Mouse (Mus musculus) kidney, embryonic 16.5 days (tissue): ENCODE results near the gene Pold4. TPM values are rescaled to one million over a fixed set of nuclear protein-coding genes. Genes with fewer than 3 reads are reported as not detected.

Source experiments
- ATAC-seq: fragments of 200-750 bp; cut with Nextera tagmentation; 2 replicates; pipeline ENCODE4 v1.8.0; 2017; ENCODE audit warnings: moderate TSS enrichment; ENCODE audit not compliant: low FRiP score, low TSS enrichment
- H3K27ac ChIP-seq: fragments of 300-500 bp; sonication (generic); 2 replicates; pipeline ENCODE4 v1.5.1; 2014; ENCODE audit warnings: low read length
- H3K27me3 ChIP-seq: fragments of 300-500 bp; sonication (generic); 2 replicates; pipeline ENCODE4 v1.6.1; 2014; ENCODE audit warnings: low read length, control low read depth, mixed read lengths; ENCODE audit not compliant: insufficient read depth
- H3K36me3 ChIP-seq: fragments of 300-500 bp; sonication (generic); 2 replicates; pipeline ENCODE4 v1.6.1; 2014; ENCODE audit warnings: low read length, control low read depth, mixed read lengths; ENCODE audit not compliant: insufficient read depth
- H3K4me1 ChIP-seq: fragments of 300-500 bp; sonication (generic); 2 replicates; pipeline ENCODE4 v1.6.1; 2014; ENCODE audit warnings: low read length, control low read depth, mixed read lengths; ENCODE audit not compliant: insufficient read depth
- H3K4me2 ChIP-seq: fragments of 300-500 bp; sonication (generic); replicated peaks from 2 replicates; pipeline ENCODE4 v1.6.1; 2014; ENCODE audit warnings: low read depth, low read length
- H3K4me3 ChIP-seq: fragments of 300-500 bp; sonication (generic); 2 replicates; pipeline ENCODE4 v1.5.1; 2014; ENCODE audit warnings: mild to moderate bottlenecking, low read length
- H3K9ac ChIP-seq: fragments of 300-500 bp; sonication (generic); replicated peaks from 2 replicates; pipeline ENCODE4 v1.6.1; 2014; ENCODE audit warnings: low read length
- H3K9me3 ChIP-seq: fragments of 300-500 bp; sonication (generic); 2 replicates; pipeline ENCODE4 v1.6.1; 2016; ENCODE audit warnings: low read length, control low read depth
- WGBS: fragments of 180-500 bp; shearing (Covaris S2); extraction: QIAGEN DNeasy Blood & Tissue Kit; methylation state at CpG from one replicate; pipeline ENCODE4 v1.1.7; 2014; 5-methylcytosine and 5-hydroxymethylcytosine counted together
- polyA plus RNA-seq: library from polyadenylated mRNA; unstranded; fragments of >200 nt; fragmentation: Nextera tagmentation; extraction: Ambion mirVana; gene quantifications from 2 replicates; pipeline ENCODE4 v1.2.1, GENCODE M21; 2015

The Pold4 gene
- polyA plus RNA-seq, 1 experiment from 2014 or later, result 34.2 TPM

DNA sequence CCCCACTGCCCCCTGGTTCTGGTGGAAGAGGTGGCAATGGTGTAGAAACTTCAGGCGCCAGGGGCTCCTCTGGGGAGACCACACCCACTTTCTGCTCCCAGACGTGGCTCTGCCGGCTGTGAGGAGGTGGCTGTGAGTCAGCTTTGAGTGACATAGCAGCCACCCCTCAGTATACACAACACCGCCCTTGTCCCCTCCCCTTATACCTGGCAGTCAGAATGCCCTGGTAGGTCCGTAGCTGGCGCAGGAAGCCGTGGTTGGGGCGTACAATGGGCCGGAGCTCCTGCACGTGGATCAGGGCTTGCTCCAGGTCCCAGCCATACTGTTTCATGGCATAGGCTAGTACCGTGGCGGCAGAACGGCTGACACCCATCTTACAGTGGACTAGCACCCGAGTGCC lies 32.0 kb downstream of the Pold4 start:
- no peak for ATAC-seq
- Histone ChIP-seq H3K4me3 (no peak overlapping the region), H3K4me2 (no peak overlapping the region), H3K27me3 (no peaks in the 10 kb centered on the region), H3K9me3 (no peaks in the 10 kb centered on the region), H3K27ac (no peak overlapping the region), H3K36me3 (no peaks in the 10 kb centered on the region; the same call in 1 of the 2 replicates), H3K4me1 (0 out of 2 replicates have a peak, but pooled peaks cover 7% of the 10 kb centered on the region), H3K9ac (no peak overlapping the region)
- WGBS, result 69% methylated on average over 14 of the region's 14 CpGs

DNA sequence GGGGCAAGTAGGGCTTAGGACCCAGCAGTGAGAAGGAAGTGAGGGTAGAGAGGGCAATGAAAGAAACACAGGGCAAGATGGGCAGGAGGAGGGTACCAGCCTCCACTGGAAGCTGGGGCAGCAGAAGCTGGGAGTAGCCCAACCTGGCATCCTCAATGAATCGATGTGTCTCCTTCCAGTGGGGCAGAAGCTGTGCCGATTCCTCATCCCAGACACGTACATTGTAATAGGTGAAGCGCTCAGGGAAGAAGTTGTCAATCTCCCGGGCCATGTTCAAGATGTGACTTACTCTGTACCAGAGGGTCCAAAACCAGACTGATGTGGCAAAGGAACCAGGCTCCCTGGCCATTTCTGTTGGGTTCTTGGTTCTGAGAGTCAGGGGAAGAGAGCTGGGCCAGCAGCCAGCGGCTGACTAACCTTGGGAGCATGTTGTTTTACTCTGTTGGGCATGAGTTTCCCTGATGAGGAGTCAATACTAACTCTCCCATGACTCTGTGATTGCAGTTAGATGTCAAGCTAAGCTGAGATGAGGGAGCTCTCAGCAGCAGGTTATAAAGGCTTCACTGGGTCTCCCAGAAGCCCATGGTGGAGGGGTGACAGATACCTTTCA lies 32.6 kb downstream of the Pold4 start:
- ATAC-seq, result no peak
- Histone ChIP-seq H3K4me2 (no peak overlapping the region), H3K27ac (no peak overlapping the region), H3K4me1 (peaks cover 7% of the 10 kb centered on the region; the same call in 1 of the 2 replicates), H3K9me3 (no peaks in the 10 kb centered on the region), H3K4me3 (no peak overlapping the region), H3K27me3 (no peaks in the 10 kb centered on the region), H3K36me3 (no peaks in the 10 kb centered on the region; the same call in 1 of the 2 replicates), H3K9ac (no peak overlapping the region)
- 94% methylated on average over 6 of the region's 6 CpGs for WGBS

GRCm38 (mm10) chr19:4265956-4266355 lies 34.3 kb downstream of the Pold4 start:
- Histone ChIP-seq H3K4me2 (no peak overlapping the region), H3K9ac (no peak overlapping the region), H3K4me3 (no peak overlapping the region), H3K4me1 (peaks cover 7% of the 10 kb centered on the region; the same call in 1 of the 2 replicates), H3K36me3 (no peaks in the 10 kb centered on the region; the same call in 1 of the 2 replicates), H3K27me3 (no peaks in the 10 kb centered on the region), H3K9me3 (no peaks in the 10 kb centered on the region), H3K27ac (no peak overlapping the region)
- 66% methylated on average over 4 of the region's 4 CpGs for WGBS
- ATAC-seq, result no peak

GRCm38 (mm10) chr19:4268566-4269361 lies 37.1 kb downstream of the Pold4 start, which contains the start of gene Ssh3:
Ssh3 (minus strand) TSS chr19:4269180.
- no peak within 1 kb of the TSS for H3K27ac ChIP-seq
- peak within 1 kb of the TSS; percentile 59 for H3K9ac ChIP-seq
- H3K27me3 ChIP-seq, result no peaks in the 10 kb centered on the region
- peak; percentile 97 for ATAC-seq
- H3K4me3 ChIP-seq, result peak within 1 kb of the TSS; percentile 53
- H3K4me1 ChIP-seq, result peaks cover 7% of the 10 kb centered on the region; the same call in 1 of the 2 replicates
- peak within 1 kb of the TSS; percentile 54 for H3K4me2 ChIP-seq
- H3K36me3 ChIP-seq, result no peaks in the 10 kb centered on the region; the same call in 1 of the 2 replicates
- WGBS, result 7% methylated on average over 46 of the region's 46 CpGs
- H3K9me3 ChIP-seq, result no peaks in the 10 kb centered on the region

- Histone ChIP-seq H3K27me3 (no peaks in the 10 kb centered on the region), H3K4me1 (peaks cover 7% of the 10 kb centered on the region; the same call in 1 of the 2 replicates), H3K4me2 (no peak overlapping the region), H3K4me3 (no peak overlapping the region), H3K27ac (no peak overlapping the region), H3K36me3 (no peaks in the 10 kb centered on the region), H3K9ac (no peak overlapping the region), H3K9me3 (no peaks in the 10 kb centered on the region)
- WGBS, result 71% methylated on average over 6 of the region's 6 CpGs
- no peak for ATAC-seq
These were observed 38.5 kb downstream of the Pold4 start for GRCm38 (mm10) chr19:4270187-4270586.

GRCm38 (mm10) chr19:4270972-4271371 lies 39.3 kb downstream of the Pold4 start:
- Histone ChIP-seq H3K9ac (no peak overlapping the region), H3K4me1 (peaks cover 7% of the 10 kb centered on the region; the same call in 1 of the 2 replicates), H3K4me2 (no peak overlapping the region), H3K36me3 (no peaks in the 10 kb centered on the region), H3K4me3 (no peak overlapping the region), H3K9me3 (peaks cover 4% of the 10 kb centered on the region; the same call in 1 of the 2 replicates), H3K27me3 (no peaks in the 10 kb centered on the region), H3K27ac (no peak overlapping the region)
- no peak for ATAC-seq
- 92% methylated on average over 11 of the region's 11 CpGs for WGBS

DNA sequence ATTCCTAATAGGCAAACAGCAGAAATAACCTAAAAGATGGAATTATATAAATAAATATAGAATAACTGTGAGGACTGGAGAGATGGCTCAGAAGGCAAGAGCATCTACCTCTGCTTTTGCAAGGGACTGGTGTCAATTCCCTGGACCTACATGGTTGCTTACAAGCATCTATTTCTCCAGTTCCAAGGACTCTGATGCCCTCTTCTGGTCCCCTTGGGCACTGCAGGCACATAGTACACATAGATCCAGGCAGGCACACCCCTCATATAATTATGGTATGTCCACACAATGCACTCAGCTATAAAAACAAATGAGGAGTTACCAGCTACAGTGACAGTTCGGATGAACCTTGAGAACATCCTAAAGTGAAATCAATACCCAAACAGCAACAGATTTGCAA lies 47.8 kb downstream of the Pold4 start:
- Histone ChIP-seq H3K9me3 (peaks cover 10% of the 10 kb centered on the region; the same call in 1 of the 2 replicates), H3K36me3 (peaks cover 4% of the 10 kb centered on the region; the same call in 1 of the 2 replicates), H3K4me2 (no peak overlapping the region), H3K4me3 (no peak overlapping the region), H3K27ac (no peak overlapping the region), H3K4me1 (peaks cover 9% of the 10 kb centered on the region; the same call in 1 of the 2 replicates), H3K9ac (no peak overlapping the region), H3K27me3 (no peaks in the 10 kb centered on the region)
- ATAC-seq, result no peak
- 97% methylated on average over 1 of the region's 1 CpGs for WGBS

DNA sequence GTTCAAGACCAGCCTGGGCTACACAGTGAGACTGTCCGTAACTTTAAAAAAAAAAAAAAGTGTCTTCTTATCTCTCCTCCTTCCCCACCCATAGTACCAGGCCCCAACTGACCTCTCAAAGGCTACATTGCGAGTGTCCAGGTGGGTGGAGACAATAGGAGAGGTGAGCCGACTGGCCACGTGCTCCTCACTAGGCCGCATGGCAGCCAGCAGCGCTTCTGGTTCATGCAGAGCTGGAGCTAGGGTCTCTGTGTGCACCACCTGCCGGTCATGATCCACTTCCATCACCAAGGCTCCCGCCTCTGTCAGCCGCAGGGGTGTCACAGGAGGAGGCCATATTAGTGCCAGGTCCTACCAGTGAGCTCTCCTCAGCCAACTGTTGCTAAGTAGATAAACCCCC lies 48.7 kb downstream of the Pold4 start:
- H3K27me3 ChIP-seq, result no peaks in the 10 kb centered on the region
- WGBS, result 94% methylated on average over 9 of the region's 9 CpGs
- H3K4me3 ChIP-seq, result no peak overlapping the region
- no peak overlapping the region for H3K9ac ChIP-seq
- H3K4me2 ChIP-seq, result no peak overlapping the region
- H3K4me1 ChIP-seq, result peaks cover 9% of the 10 kb centered on the region; the same call in 1 of the 2 replicates
- H3K36me3 ChIP-seq, result peaks cover 5% of the 10 kb centered on the region; the same call in 1 of the 2 replicates
- ATAC-seq, result no peak
- H3K9me3 ChIP-seq, result peaks cover 10% of the 10 kb centered on the region; the same call in 1 of the 2 replicates
- no peak overlapping the region for H3K27ac ChIP-seq

- Histone ChIP-seq H3K27me3 (no peaks in the 10 kb centered on the region), H3K9me3 (peaks cover 4% of the 10 kb centered on the region; the same call in 1 of the 2 replicates), H3K4me1 (peaks cover 9% of the 10 kb centered on the region; the same call in 1 of the 2 replicates), H3K9ac (peak within 1 kb of the TSS; percentile 75), H3K27ac (peak within 1 kb of the TSS; percentile 49; the same call in 1 of the 2 replicates), H3K4me2 (peak within 1 kb of the TSS; percentile 79), H3K36me3 (peaks cover 30% of the 10 kb centered on the region), H3K4me3 (peak within 1 kb of the TSS; percentile 65)
- under 1% methylated on average over 49 of the region's 50 CpGs for WGBS
- ATAC-seq, result peak; percentile 94
These were observed 51.3 kb downstream of the Pold4 start, which contains the start of gene Ankrd13d for GRCm38 (mm10) chr19:4282898-4283553. Ankrd13d (minus strand) TSS chr19:4283137.
